Mouse (Mus musculus): Measurements from ENCODE around the gene Gm28042.

DNA sequence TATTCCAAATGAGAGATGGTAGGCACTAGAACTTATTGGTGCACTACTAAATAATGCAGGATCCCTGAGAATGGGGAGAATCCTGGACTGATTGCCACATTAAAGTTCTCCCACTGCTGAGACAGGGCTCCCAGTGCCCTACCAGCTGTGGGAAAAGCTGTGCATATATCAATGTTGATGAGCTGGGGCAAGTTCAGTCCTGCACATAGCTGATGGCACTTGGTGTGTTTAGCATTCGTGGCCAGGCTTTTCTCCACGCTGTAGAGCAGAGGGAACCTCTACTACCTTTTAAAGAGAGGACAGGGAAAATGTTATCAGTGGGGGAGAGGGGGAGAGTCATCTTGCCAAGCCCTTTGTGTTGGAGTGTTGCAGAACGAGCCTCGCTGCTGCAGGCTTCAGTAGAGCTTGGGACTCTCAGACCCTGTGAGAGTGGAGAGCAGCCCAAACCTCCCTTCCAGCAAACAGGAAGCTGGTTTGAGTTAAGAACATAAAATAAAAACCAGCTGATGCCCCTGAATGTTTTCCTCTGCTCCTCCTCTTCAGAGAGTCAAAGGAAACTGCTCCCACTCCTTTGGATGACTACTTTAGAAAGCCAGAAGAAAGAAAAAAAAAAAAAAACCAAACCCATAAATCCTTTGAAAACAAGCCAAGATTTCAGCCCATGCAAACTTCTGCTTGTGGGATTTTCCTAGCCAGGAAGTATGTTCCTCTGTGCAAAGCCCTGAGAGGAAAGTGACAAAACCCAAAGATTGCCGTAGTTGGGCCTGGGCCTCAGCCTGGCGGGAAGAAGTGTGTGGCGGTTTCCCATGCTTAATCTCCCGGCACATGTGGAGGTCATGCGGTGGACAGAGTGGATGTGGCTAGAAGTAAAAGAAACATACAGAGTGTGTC lies 31.7 kb upstream of the Gm28042 start:
- TF ChIP-seq CTCF (IDR thresholded peaks at IDR 0.05; ENCODE audit: low read depth) = no peak
- TF ChIP-seq EP300 (IDR thresholded peaks at IDR 0.05; ENCODE audit: low read depth) = no peak

Measured in liver, embryonic 14.5 days (tissue).